Mouse (Mus musculus): ENCODE data around the gene Olfr456.

DNA sequence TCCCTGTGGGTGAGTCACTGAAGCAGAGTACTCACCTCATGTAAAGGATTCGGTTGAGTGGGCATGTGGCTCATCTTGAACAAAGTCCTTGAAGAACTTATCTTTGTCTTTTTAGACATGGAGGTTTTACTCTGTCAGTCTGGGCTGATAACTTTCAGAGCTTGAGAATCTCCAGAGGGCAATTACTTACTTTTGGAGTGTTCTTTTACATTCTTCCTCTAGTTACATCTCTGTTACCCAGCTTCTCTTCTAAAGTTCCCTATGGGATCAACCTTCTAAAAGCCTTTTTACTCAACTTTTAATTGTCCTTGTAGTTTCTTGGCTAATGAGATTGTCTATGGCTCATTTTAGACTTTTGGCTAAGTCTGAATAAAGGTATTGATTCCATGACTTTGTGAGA is 21.9 kb downstream of the Olfr456 start, which contains the start of gene Olfr458:
- TF ChIP-seq E2F4 (IDR thresholded peaks at IDR 0.05; ENCODE audit: insufficient read depth) (no peak), POLR2A (IDR thresholded peaks at IDR 0.05; ENCODE audit: insufficient read length, low read depth) (no peak), MYOD1 (IDR thresholded peaks at IDR 0.05; ENCODE audit: control insufficient read depth in 1 of 3, insufficient read length in 2 of 3, low read depth in 2 of 3) (no peak), MAX (IDR thresholded peaks at IDR 0.05; ENCODE audit: low read depth) (no peak), TCF12 (IDR thresholded peaks at IDR 0.05; ENCODE audit: insufficient read depth, poor library complexity, severe bottlenecking) (no peak), REST (IDR thresholded peaks at IDR 0.05; ENCODE audit: insufficient read depth, insufficient read length) (no peak)

Measured in myocyte (in vitro differentiated cells).